Mouse (Mus musculus) liver, postnatal 0 days (tissue): ENCODE data around the gene Epb41.
A peak's percentile ranks its signal among the peaks of the same experiment; 100 is the strongest.

Experiments used
- CTCF ChIP-seq: sonication (generic); IDR thresholded peaks from 2 replicates; pipeline ENCODE4 v1.5.1; 2016; ENCODE audit warnings: antibody characterized with exemption, low read depth
- EP300 ChIP-seq: IDR thresholded peaks from 2 replicates; pipeline ENCODE4 v1.6.1; 2016; ENCODE audit warnings: antibody characterized with exemption, low read depth, mild to moderate bottlenecking

DNA sequence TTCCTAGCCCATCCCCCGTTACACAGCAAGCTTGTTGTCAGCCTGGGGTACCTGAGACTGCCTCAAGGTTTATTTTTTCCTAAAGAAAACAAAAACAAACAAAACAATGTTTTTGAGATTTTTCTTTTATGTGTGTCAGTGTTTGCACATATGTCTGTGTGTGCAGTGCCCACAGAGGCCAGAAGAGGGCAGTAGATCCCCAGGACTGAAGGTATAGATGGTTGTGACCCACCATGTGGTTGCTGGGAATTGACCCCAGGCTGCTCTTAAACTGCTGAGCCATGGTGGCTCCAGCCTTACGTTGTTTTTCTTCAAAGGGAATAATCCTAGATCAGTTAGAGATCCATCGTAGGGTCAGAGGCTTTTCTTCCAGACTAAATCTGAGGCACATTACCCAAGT lies 167.2 kb downstream of the Epb41 start:
- TF ChIP-seq EP300 (no peak), CTCF (peak; percentile 63)
